Mouse (Mus musculus): ENCODE measurements around the gene Tctex1d4. TPM values are rescaled to one million over a fixed set of nuclear protein-coding genes. Genes with fewer than 3 reads are reported as not detected.

The Tctex1d4 gene
- total RNA-seq (2021) = under 1 TPM in 1 of 2 experiments, not detected in 1; 0.38 TPM
- long read RNA-seq, experiment 1, partial matches to known transcripts = 0 of 1 reads
- long read RNA-seq, experiment 1, other reads (novel, unspliced or antisense) = 1 of 1 reads
- long read RNA-seq, experiment 2, partial matches to known transcripts = 0 of 1 reads
- long read RNA-seq, experiment 2, other reads (novel, unspliced or antisense) = 1 of 1 reads

- no peak for TF ChIP-seq CTCF (conservative IDR thresholded peaks at IDR 0.05)
- H3K4me3 ChIP-seq = no peak within 1 kb of the TSS
- no peak for DNase-seq (ENCODE audit: low spot score in 2 of 2)
- peak within 1 kb of the TSS; percentile 97 for H3K27ac ChIP-seq
Measured at GRCm38 (mm10) chr4:117126675-117127290, at the start of gene Tctex1d4. Tctex1d4 (plus strand) TSS chr4:117126794.

GRCm38 (mm10) chr4:117087948-117088640, 38.5 kb upstream of the Tctex1d4 start:
- TF ChIP-seq CTCF (conservative IDR thresholded peaks at IDR 0.05) = no peak
- no peak overlapping the region for H3K27ac ChIP-seq
- no peak overlapping the region for H3K4me3 ChIP-seq
- no peak for DNase-seq (ENCODE audit: low spot score in 2 of 2)

- no peak for DNase-seq (ENCODE audit: low spot score in 2 of 2)
- TF ChIP-seq CTCF (conservative IDR thresholded peaks at IDR 0.05) = no peak
- no peak overlapping the region for H3K4me3 ChIP-seq
- H3K27ac ChIP-seq = no peak overlapping the region
Measured at GRCm38 (mm10) chr4:117090586-117090985, 36.0 kb upstream of the Tctex1d4 start.

- no peak for TF ChIP-seq CTCF (conservative IDR thresholded peaks at IDR 0.05)
- Histone ChIP-seq H3K27ac (no peak overlapping the region), H3K4me3 (no peak overlapping the region)
- DNase-seq (ENCODE audit: low spot score in 2 of 2) = no peak
Measured at GRCm38 (mm10) chr4:117094626-117095361, 31.8 kb upstream of the Tctex1d4 start.

- peak within 1 kb of the TSS; percentile 60 for H3K4me3 ChIP-seq
- peak; percentile 43 for TF ChIP-seq CTCF (conservative IDR thresholded peaks at IDR 0.05)
- peak; percentile 13 to 37 for DNase-seq (ENCODE audit: low spot score in 2 of 2)
- H3K27ac ChIP-seq = peak within 1 kb of the TSS; percentile 33; the same call in 1 of the 2 replicates
Measured at GRCm38 (mm10) chr4:117095551-117096452, 30.8 kb upstream of the Tctex1d4 start, which contains the start of gene Ptch2. Ptch2 (plus strand) TSS chr4:117096075.

- DNase-seq (ENCODE audit: low spot score in 2 of 2) = no peak
- TF ChIP-seq CTCF (conservative IDR thresholded peaks at IDR 0.05) = no peak
- Histone ChIP-seq H3K4me3 (peak overlapping the region; percentile 60; the same call in 1 of the 2 replicates), H3K27ac (0 out of 2 replicates have a peak overlapping the region, but pooled peaks have one; percentile 33)
Measured at GRCm38 (mm10) chr4:117096666-117097065, 29.9 kb upstream of the Tctex1d4 start.

- Histone ChIP-seq H3K4me3 (no peak overlapping the region), H3K27ac (no peak overlapping the region)
- DNase-seq (ENCODE audit: low spot score in 2 of 2) = no peak
- TF ChIP-seq CTCF (conservative IDR thresholded peaks at IDR 0.05) = no peak
Measured at GRCm38 (mm10) chr4:117097969-117098763, 28.4 kb upstream of the Tctex1d4 start.

GRCm38 (mm10) chr4:117098764-117099036, 27.9 kb upstream of the Tctex1d4 start:
- Histone ChIP-seq H3K4me3 (no peak overlapping the region), H3K27ac (no peak overlapping the region)
- no peak for DNase-seq (ENCODE audit: low spot score in 2 of 2)
- TF ChIP-seq CTCF (conservative IDR thresholded peaks at IDR 0.05) = no peak

GRCm38 (mm10) chr4:117100036-117100435, 26.6 kb upstream of the Tctex1d4 start:
- Histone ChIP-seq H3K4me3 (no peak overlapping the region), H3K27ac (no peak overlapping the region)
- no peak for TF ChIP-seq CTCF (conservative IDR thresholded peaks at IDR 0.05)
- no peak for DNase-seq (ENCODE audit: low spot score in 2 of 2)

- DNase-seq (ENCODE audit: low spot score in 2 of 2) = no peak
Measured at GRCm38 (mm10) chr4:117101218-117101617, 25.4 kb upstream of the Tctex1d4 start.

GRCm38 (mm10) chr4:117104672-117105071, 21.9 kb upstream of the Tctex1d4 start:
- DNase-seq (ENCODE audit: low spot score in 2 of 2) = no peak
- Histone ChIP-seq H3K27ac (no peak overlapping the region), H3K4me3 (no peak overlapping the region)
- TF ChIP-seq CTCF (conservative IDR thresholded peaks at IDR 0.05) = peak; percentile 29

More at GRCm38 (mm10) chr4:117101218-117101617, 25.4 kb upstream of the Tctex1d4 start:
- Histone ChIP-seq H3K27ac (no peak overlapping the region), H3K4me3 (no peak overlapping the region)
- peak; percentile 55 for TF ChIP-seq CTCF (conservative IDR thresholded peaks at IDR 0.05)
